Mouse (Mus musculus) ES-E14 (cell line): Measurements from ENCODE around the gene Rrm2. TPM values are rescaled to one million over a fixed set of nuclear protein-coding genes. Genes with fewer than 3 reads are reported as not detected.

ENCODE experiments used
- DNase-seq: peaks from one replicate; pipeline ENCODE4 v3.0.0-alpha.2; 2013; ENCODE audit warnings: low read depth, low spot score
- H3K27ac ChIP-seq: 2 replicates; pipeline ENCODE4 v1.5.1; 2012; ENCODE audit warnings: low read depth, mild to moderate bottlenecking, low read length, moderate library complexity, mixed read lengths; ENCODE audit not compliant: poor library complexity, insufficient read depth, severe bottlenecking
- H3K36me3 ChIP-seq: 2 replicates; pipeline ENCODE4 v1.6.1; 2012; ENCODE audit warnings: mild to moderate bottlenecking, low read length, moderate library complexity, mixed read lengths; ENCODE audit not compliant: control insufficient read depth, poor library complexity, insufficient read depth, severe bottlenecking
- H3K4me1 ChIP-seq, 2 experiments: fragments of 150-350 bp in 1 of 2; sonication (generic) in 1 of 2; 2 replicates each; pipeline ENCODE4 v1.6.1; 2012; ENCODE audit warnings: low read length in 2 of 2, mild to moderate bottlenecking in 1 of 2, mixed read lengths in 1 of 2; ENCODE audit not compliant: control insufficient read depth in 2 of 2, insufficient read depth in 2 of 2, poor library complexity in 1 of 2
- H3K4me3 ChIP-seq, 2 experiments: fragments of 150-350 bp in 1 of 2; sonication (generic) in 1 of 2; 2 replicates each; pipeline ENCODE4 v1.5.1; 2012; ENCODE audit warnings: low read length in 2 of 2, low read depth in 1 of 2, mild to moderate bottlenecking in 1 of 2, mixed read lengths in 1 of 2; ENCODE audit not compliant: insufficient read depth in 1 of 2, poor library complexity in 1 of 2, severe bottlenecking in 1 of 2
- H3K9ac ChIP-seq: 2 replicates; pipeline ENCODE4 v1.6.1; 2012; ENCODE audit warnings: low read depth, mild to moderate bottlenecking, low read length, mixed read lengths; ENCODE audit not compliant: poor library complexity, insufficient read depth, severe bottlenecking
- H3K9me3 ChIP-seq: fragments of 150-350 bp; sonication (generic); 2 replicates; pipeline ENCODE4 v1.6.1; 2012; ENCODE audit warnings: low read depth, mild to moderate bottlenecking, low read length; ENCODE audit not compliant: control insufficient read depth, insufficient read depth
- CHD2 ChIP-seq: IDR thresholded peaks from 2 replicates; pipeline ENCODE4 v1.6.1; 2014; ENCODE audit warnings: mild to moderate bottlenecking, low read depth, low read length, inconsistent platforms
- HCFC1 ChIP-seq: IDR thresholded peaks from 2 replicates; pipeline ENCODE4 v1.6.1; 2012; ENCODE audit warnings: low read length, inconsistent platforms, borderline replicate concordance; ENCODE audit not compliant: insufficient read depth
- MAFK ChIP-seq: IDR thresholded peaks from 2 replicates; pipeline ENCODE4 v1.6.1; 2014; ENCODE audit warnings: mild to moderate bottlenecking, low read depth, low read length, inconsistent platforms; ENCODE audit not compliant: insufficient read depth
- ZC3H11A ChIP-seq: IDR thresholded peaks from 2 replicates; pipeline ENCODE4 v1.6.1; 2012; ENCODE audit warnings: low read depth, mild to moderate bottlenecking, inconsistent platforms, low read length, borderline replicate concordance
- ZNF384 ChIP-seq: IDR thresholded peaks from 2 replicates; pipeline ENCODE4 v1.6.1; 2012; ENCODE audit warnings: low read depth, low read length, inconsistent platforms
- in situ Hi-C, 2 experiments: fragments of 600-800 bp; cut with MboI; formaldehyde crosslinking; loops; one replicate each; pipeline ENCODE4 v1.15.1; 2025; ENCODE audit warnings: low sequenced_read_pairs in 2 of 2, inconsistent platforms in 1 of 2; ENCODE audit not compliant: unreplicated experiment in 2 of 2
- total RNA-seq: library from RNA; depleted of rRNA; stranded (reverse); fragments of 300-350 nt; gene quantifications from 2 replicates; pipeline ENCODE4 v1.2.3, GENCODE M21; 2012

Gene Rrm2
- total RNA-seq, 1 experiment: 112 TPM

- H3K9me3 ChIP-seq: no peaks in the 10 kb centered on the region
- no peak overlapping the region for H3K27ac ChIP-seq
- TF ChIP-seq HCFC1 (no peak), CHD2 (no peak), MAFK (no peak), ZC3H11A (no peak)
- peaks cover 0 to 12% of the 10 kb centered on the region in 2 experiments; a peak in 3 of 4 replicates for H3K4me1 ChIP-seq
- H3K4me3 ChIP-seq: no peak overlapping the region
- H3K9ac ChIP-seq: no peak overlapping the region
- in situ Hi-C loops: no loop called here
- no peak for DNase-seq
- H3K36me3 ChIP-seq: no peaks in the 10 kb centered on the region
These were observed 42.5 kb downstream of the Rrm2 start for GRCm38 (mm10) chr12:24750521-24750920.

- H3K36me3 ChIP-seq: no peaks in the 10 kb centered on the region
- no peak overlapping the region for H3K27ac ChIP-seq
- TF ChIP-seq CHD2 (no peak), MAFK (no peak), ZNF384 (no peak)
- in situ Hi-C loops: no loop called here
- no peak for DNase-seq
- no peak overlapping the region for H3K4me3 ChIP-seq
- no peaks in the 10 kb centered on the region for H3K9me3 ChIP-seq
- H3K4me1 ChIP-seq: peaks cover 0 to 9% of the 10 kb centered on the region in 2 experiments; a peak in 2 of 4 replicates
- H3K9ac ChIP-seq: no peak overlapping the region
These were observed 45.6 kb downstream of the Rrm2 start for GRCm38 (mm10) chr12:24753680-24754079.

- TF ChIP-seq HCFC1 (no peak), ZC3H11A (no peak), ZNF384 (no peak), CHD2 (no peak), MAFK (no peak)
- peaks cover 0 to 10% of the 10 kb centered on the region in 2 experiments; a peak in 2 of 4 replicates for H3K4me1 ChIP-seq
- H3K27ac ChIP-seq: no peak overlapping the region
- H3K9me3 ChIP-seq: no peaks in the 10 kb centered on the region
- no peaks in the 10 kb centered on the region for H3K36me3 ChIP-seq
- in situ Hi-C loops: no loop called here
- H3K9ac ChIP-seq: no peak overlapping the region
- no peak overlapping the region for H3K4me3 ChIP-seq
- no peak for DNase-seq
These were observed 46.7 kb downstream of the Rrm2 start for GRCm38 (mm10) chr12:24754693-24755092.

GRCm38 (mm10) chr12:24755471-24755870 lies 47.4 kb downstream of the Rrm2 start:
- no peak for DNase-seq
- H3K36me3 ChIP-seq: no peaks in the 10 kb centered on the region
- H3K9ac ChIP-seq: no peak overlapping the region
- H3K27ac ChIP-seq: no peak overlapping the region
- TF ChIP-seq ZC3H11A (no peak), CHD2 (no peak), MAFK (no peak), ZNF384 (no peak), HCFC1 (no peak)
- H3K4me3 ChIP-seq: no peak overlapping the region
- in situ Hi-C loops: no loop called here
- H3K9me3 ChIP-seq: no peaks in the 10 kb centered on the region
- peaks cover 0 to 10% of the 10 kb centered on the region in 2 experiments; a peak in 2 of 4 replicates for H3K4me1 ChIP-seq

GRCm38 (mm10) chr12:24757387-24757786 lies 49.3 kb downstream of the Rrm2 start:
- Histone ChIP-seq H3K9ac (no peak overlapping the region), H3K4me1 (peaks cover 0 to 10% of the 10 kb centered on the region in 2 experiments; a peak in 2 of 4 replicates), H3K9me3 (no peaks in the 10 kb centered on the region), H3K4me3 (no peak overlapping the region), H3K27ac (no peak overlapping the region), H3K36me3 (no peaks in the 10 kb centered on the region)
- in situ Hi-C loops: no loop called here
- TF ChIP-seq MAFK: no peak
- no peak for TF ChIP-seq HCFC1
- DNase-seq: no peak
